Mouse (Mus musculus) CH12F3 (cell line): ENCODE data around the gene Pif1.

ENCODE experiments used
- in situ Hi-C: fragments of 300-500 bp; cut with MboI; formaldehyde crosslinking; loops from 2 replicates; pipeline ENCODE4 v1.14.3; 2020; ENCODE audit warnings: low sequenced_read_pairs

The Pif1 gene

DNA sequence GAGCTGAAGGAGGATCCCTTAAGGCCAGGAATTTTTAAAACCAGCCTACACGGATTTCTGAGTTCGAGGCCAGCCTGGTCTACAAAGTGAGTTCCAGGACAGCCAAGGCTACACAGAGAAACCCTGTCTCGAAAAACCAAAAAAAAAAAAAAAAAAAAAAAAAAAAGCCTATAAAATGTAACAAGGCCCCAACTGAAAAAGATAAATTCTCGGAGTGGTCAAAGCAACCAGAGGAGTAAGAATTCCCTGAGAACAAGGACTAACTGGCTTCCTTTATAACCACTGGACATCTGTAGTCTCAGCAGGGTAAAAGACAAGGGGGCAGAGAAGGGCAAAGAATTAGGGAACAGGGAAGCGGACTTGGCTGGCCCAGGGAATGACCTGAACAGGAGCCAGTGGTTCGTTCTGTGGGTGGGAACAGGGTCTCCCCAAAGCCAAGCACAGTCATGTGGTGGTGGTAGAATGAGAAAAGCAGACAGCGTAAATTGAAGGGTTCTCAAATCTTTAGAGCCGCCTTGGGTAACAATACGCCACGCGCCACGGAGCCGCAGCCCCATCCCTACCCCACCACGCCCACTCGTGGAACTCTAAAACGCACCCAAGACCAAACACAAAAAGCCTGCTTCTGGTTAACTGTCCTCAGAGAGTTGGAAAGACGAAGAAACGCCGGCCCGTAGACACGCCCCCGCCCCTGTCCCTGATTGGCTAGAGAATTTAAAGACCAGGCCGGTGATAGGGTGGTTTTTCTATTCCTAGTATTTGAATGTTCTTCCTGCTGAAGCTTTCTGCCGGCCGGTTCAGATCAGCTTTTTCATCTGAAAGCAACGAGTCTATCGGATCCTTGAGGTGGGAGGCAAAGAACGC is at the start of gene Pif1:
Pif1 (plus strand) TSS at position 755 of the 864 bp plus-strand sequence.
- in situ Hi-C loops: loop anchor here (25.0 kb wide), 1 partner anchor 149 kb away; the partner anchor contains the start of gene Mtfmt

DNA sequence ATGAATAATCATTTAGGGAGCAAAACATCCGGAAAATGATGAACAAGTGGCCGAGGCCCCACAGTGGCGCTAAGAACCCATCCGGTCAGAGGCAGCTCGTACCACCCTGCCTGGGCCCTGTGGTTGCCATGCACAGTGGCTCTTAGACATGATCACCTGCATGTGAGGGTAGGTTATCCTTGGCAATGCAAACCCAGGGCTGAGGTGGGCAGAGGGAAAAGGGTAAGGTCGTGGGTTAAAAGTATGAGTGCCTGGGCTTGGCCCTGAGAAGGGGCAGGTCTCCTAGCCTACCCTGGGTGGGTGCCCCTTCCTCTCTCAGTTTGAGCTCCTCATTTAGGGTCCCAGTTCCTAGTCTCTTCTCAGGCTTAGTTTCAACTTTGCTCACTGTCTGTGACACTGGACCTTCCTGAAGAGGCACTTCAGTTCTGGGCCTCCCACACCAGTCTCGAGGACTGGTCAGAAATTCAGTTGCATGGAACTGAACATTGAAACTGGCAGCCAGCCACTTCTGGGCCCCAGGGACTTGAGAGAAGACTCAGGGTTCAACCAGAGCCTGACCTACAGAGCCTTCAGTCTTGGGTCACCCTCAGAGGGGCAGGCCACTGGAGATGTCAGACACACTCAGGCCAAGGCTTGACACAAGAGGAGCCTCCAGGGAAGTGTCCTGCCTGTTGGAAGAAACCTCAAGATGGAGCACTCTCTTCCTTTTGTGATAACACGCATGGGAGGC is 48.9 kb upstream of the Pif1 start:
- in situ Hi-C loops: no loop called here

DNA sequence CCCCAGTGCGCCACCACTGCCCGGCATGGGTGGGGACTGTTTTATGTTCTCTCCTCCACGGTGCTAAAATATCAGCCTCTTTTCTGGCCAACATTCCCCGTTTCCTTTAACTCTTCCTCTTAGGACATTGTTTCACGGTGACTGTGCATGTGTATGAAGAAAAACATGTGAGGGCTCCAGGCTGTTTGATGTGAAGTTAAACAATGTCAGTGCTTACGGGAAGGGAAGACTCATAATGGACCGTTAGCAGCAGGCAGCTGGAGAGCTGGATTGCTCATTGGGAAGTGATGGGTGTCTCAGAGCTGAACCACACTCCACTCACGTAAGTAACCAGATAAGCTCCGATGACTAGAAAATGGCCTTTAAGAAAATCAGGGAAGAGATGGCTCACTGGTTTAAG is 47.3 kb upstream of the Pif1 start:
- in situ Hi-C loops: no loop called here

DNA sequence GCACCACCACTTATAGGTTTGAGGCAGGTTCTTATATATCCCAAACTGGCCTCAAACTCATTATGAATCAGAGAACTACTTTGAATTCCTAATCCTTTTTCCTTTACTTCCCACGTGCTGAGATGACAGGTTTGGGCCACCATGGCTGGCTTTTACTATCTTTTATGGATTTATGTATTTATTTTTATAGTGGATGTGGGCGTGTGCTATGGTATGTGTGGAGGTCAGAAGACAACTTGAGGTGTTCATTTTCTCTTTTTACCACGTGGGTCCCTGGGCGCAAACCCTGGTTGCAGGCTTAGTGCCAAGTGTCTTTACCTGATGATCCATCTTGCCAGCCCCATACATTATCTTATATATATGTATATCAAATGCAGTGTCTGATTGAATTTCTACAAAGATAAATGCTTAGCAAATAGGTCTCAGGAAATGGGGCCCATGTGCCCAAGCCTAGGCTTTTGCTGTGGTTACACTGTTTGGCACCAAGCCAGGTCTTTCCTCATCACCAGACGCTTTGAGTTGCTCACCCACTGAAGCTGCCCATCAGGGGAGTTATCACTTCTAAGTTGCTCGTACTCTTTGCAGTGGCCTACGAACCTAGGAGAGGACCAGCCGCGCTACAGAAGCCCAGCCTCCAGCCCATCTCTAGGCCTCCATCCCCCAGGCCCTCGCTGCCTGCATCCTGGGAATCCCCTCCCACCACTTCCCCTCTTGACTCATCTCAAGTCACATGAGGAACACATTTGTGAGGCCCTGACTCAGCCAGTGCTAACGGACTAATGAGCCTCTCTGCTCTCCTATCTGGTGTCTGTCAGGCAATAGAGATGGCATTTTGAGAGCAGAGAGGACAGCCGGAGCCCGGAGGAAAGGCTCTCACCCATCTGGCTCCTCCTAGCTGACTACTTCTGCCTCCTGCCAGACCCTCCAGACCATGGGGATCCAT is 45.6 kb upstream of the Pif1 start:
- in situ Hi-C loops: no loop called here

DNA sequence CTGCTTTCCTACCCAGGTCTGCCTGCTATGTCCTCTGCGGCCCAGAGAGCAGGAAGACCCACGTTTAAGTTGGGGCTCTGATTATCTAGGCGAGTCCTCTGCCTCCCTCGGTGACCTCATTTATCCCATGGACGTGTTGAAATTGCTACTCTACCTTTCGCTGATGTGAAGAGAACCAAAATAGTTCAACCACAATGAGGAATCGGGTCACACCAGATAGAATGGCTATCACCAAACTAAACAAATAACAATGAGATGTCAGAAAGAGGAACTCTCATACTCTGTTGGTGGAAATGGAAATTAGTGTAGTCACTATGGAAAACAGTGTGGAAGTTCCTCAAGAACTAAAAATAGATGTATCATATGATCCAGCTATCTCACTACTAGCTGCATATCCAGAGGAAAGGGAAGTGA is 44.8 kb upstream of the Pif1 start:
- in situ Hi-C loops: no loop called here

DNA sequence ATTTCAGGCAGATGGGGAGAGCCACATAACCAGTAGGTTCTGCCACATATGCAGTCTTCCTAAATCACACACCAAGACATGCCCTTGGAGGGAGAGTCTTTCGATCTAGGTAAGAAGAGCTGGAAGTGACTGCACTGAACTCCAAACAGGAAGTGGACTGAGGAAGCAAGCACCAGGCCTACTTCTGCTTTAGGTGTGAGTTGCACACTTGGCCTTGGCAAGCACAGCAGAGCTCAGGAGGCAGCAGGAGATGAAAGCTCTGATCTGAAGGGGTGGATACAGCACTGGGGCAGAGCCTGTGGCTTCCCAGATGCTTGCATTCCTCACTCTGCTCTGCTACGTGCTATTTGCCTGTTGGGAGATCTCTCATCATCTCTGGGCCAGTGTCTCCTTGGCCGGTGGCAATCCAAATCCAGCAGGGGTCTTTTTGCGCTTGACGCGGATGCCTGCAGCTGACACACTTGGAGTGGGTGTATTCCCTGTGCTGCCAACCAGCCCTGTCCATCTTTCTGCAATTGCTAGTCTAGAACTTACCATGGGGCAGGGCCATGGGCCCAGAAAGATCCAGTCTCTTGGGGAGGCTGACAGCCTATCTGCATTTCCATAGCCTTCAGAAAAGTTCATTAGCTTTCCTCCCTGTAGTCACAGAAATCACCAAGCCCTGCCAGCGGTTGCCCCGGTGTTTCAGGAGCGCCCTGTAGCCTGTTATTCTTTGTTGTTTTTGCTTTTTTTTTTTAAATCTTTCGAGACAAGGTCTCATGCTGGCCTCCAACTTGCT is 41.1 kb upstream of the Pif1 start:
- in situ Hi-C loops: no loop called here

DNA sequence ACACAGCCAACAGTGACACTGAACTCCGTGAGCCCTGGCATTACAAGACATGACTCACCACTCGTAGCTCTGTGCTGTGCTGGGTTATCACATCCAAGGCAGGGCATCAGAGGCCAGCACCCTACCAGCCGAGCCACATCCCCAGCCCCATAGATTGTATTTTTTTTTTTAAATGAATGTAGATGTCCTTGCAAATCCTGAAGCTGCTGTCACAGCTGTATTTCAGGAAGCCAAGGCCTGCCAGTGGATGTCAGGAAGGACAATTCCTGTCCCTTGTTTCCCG is 40.6 kb upstream of the Pif1 start:
- in situ Hi-C loops: no loop called here

DNA sequence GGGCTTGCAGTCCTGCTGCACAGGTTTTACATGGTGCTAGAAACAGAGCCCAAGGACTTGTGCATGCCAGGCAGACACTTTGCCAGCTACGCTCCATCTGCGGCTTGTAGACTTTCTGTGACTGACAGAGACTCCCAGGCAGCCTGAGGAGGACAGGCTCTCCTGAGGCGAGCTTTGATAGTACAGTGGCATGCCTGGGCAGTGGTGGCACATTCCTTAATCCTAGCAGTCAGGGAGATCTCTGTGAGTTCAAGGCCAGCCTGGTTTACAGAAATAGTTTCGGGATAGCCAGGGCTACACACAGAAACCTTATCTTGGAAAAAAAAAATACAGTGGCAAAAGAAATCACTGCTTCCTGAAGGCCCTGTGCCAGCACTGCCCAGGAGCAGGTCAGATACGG is 39.8 kb upstream of the Pif1 start:
- in situ Hi-C loops: no loop called here

DNA sequence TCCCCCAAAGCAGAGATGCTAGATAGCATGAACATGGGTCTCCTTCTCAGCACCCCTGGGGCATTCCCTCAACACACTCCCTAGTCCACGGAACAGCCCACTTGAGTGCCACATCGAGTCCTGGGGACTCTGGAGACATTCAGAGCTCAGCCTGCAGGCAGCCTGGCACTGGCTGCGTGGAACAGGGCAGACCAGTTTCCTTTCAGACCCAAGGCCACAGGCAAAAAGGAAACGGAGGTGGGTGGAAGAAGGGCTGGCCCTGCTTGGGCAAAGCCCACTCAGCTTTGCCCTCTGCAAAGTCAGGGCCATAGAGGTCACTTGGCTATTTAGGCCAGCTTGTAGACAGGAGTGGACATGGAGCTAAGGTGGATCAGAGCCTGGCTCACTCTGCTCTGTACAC is 39.1 kb upstream of the Pif1 start:
- in situ Hi-C loops: no loop called here

DNA sequence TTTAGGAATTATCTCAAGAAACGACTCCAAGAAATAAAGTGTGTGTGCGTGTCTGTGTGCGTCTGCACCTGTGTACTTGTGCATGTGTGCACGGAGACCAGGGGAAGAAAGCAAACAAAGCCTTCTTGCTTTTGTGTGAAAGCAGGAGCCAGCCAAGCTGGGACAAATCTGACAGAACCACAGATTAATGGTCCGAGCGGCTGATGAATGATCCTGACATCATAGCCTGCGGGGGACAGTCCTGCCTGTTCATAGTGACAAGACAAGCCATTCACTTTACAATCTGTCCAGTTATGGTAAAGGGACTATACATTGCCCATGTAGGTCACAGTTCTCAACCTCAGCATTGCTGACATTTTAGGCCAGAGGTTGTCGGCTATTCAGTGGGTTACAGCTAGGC is 38.6 kb upstream of the Pif1 start:
- in situ Hi-C loops: no loop called here

DNA sequence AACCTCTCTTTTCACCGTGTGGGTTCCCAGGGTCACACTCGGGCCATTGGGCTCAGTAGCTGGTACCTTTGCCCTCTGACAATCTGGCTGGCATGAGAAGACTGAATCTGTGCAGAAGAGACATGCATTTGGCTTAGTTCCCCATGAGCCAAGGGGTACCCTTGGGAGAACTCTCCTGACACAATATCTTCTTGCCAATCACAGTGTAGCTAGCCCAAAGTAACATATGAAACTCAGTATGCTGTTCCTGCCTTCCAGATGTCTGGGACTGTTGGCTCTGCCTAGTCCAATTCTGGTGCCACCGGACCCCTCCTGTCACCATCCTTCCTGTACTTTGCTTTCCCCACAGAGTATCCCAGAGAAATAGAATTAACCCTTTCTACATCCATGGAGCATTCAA is 37.8 kb upstream of the Pif1 start:
- in situ Hi-C loops: no loop called here

DNA sequence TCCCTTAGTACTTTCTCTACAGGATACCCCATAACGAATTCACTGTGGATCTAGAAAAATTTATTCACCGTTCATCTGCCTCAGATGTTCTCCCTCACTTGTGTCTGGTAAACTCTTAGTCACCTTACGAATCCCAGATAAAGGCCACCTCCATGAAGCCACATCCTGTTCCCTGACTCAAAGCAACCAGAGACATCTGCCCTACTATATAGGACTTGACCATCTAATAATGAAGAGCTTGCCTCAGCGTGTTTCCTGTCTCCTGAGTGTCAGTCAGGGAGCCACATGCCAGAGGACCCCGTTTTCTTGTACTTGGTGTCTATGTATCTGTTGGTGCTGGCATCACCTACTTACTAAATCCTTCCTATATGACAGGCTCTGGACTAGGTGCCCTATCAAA is 37.3 kb upstream of the Pif1 start:
- in situ Hi-C loops: no loop called here

DNA sequence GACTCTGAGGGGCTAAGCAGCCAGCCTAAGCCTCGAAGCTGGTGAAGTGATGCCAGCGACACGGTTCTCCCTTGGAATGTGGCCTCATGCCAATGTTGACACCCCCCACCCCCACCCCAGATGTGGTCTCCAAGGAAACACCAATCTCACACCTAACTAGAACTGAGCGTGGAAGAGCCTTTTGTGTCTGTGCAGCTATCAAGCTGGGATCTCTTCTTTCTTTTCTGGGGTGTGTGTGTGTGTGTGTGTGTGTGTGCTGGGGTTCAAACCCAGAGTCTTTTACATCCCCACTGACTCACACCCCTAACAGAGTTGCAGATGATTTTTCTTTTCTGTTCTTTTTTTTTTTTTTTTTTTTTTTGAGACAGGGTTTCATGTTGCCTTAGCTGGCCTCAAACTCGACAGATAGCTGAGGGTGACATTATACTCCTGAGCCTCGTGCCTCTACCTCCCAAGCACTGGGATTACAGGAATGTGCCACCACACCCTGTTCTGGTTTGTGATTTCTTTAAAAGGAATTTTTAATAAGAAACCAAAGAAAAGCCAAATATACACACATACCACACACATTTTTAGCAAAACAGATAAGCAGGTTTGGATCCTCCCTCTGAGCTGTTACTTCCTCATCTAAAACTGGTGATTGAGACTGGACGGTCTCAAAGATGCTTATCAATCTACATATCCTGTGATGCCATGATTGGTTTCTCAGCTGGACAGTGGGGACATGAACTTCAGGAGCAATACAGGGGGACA is 36.7 kb upstream of the Pif1 start:
- in situ Hi-C loops: no loop called here

DNA sequence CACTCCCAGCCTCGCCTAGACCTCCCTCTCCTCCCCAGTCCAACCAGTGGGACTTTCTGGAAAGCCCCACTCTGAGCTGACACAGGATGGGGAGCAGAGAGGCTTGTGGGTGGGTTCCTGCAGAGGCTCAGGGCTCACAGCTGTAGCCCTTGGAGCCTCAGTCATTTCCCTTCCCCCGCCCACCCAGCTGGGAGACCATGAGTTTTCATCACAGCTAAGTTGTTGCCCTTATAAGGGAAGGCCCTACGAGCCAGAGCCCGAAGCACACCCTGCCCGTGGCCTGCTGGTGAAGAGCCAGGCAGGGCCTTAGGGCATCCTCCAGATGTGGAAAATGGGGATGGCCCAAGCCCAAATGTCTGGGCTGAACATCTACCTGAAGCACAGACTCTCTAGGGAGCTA is 35.9 kb upstream of the Pif1 start:
- in situ Hi-C loops: no loop called here

DNA sequence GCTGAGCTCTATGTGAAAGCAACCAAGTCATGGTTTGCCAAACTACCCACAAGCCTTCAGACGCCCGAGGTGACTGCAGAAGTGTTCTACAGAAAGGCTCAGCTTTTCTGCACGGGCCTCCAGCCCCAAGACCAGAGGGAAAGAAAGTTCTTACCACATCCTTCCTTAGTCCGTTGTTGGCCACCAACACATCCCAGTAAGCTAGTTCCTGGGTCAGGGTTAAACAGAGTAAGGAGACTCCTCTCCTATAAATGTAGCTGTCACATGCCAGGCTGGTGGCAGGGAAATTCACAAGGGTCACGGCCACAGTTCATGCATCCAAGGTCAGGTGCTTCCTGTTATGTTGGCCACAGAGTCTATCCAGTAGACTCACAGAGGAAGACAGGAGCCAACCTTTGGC is 34.8 kb upstream of the Pif1 start:
- in situ Hi-C loops: no loop called here

DNA sequence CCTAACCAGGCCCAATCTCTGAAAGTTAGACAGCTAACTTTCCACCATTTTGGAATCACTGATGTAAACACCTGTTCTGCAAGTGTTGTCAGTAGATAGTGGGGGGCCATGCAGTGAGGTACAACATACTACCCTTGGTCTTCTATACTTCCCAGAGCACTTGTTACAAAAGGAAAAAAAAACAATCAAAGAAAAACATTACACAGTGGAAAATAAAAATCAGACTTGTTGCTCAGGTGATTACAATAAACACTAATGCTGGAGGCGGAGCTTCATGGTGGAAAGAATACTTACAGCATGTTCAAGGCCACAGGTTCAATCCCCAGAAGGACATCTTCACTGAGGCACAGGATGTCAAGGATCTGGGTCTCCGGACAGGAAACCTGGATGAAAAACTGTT is 34.2 kb upstream of the Pif1 start:
- in situ Hi-C loops: no loop called here

DNA sequence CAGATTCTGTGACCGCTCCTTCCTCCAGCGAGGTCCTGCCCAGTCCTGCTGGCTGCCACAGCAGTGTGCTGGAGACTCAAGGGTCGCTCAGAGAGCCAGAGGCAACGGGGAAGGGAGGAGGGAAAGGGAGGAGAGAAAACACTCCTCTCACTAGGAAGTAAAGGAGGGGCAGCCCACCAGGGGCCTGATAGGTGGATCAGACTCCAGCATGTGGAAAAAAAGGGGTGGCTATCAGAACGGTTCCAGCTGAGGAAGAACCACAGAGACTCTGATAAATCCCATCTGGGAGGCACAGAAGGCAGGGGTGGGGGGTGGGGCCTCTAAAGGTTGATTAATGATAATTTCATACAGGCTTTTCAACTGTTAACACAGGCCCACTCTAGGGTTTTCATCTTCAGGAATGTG is 32.0 kb upstream of the Pif1 start:
- in situ Hi-C loops: no loop called here

DNA sequence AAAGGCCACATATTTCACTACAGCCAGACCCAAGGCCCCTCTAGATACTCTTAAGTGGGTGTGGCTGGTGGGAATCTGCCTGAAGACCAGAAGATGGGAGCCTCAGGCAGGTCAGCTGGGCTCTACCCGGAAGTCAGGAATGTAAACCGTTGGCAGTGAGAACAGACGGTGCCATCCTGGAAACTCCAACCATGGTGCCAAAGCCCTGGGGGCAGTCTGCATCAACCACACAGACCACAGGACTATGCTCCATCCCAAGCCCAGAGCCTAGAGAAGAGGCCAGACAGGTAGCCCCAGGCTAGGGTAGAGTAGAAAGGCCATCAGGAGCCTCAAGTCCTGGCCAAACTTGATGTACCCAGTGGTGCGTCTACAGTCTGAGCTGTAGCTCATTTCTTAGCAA is 31.3 kb upstream of the Pif1 start:
- in situ Hi-C loops: no loop called here

DNA sequence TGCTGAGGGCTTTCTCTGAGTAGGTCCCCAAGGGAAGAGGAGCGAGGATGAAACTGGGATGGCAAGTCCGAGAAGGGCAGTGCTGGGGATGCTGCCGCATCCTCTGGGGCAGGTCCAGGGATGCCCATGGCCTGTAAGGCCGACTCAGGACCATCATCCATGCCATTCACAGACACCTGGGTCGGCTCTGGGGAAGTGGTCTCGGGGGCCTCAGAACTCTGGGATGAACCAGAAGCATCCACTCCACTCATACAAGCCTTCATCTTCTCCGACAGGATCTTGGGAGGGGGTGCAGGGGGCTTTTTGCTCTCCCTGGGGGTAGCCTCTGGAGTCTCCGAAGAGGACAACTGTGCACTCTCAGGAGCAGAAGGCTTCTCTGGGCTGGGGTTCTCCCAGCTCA is 30.6 kb upstream of the Pif1 start:
- in situ Hi-C loops: no loop called here

DNA sequence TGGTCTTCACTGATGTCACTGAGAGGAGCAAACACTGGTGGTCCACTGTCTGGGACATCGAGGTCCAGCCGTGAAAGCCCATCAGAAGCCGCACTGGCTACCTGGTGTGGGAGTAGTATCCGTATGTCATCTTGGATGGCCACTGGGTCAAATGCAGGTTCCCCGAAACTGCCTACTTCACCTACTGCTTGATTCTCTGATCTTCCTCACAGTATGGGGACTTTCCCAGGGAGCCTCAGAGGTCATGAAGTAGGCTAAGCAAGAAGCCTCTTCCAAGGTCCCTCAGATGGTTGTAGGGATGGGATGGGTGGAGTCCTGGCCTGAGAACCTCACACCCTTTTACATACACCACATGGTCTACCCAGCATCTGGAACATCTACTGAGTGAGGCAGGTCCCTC is 30.0 kb upstream of the Pif1 start:
- in situ Hi-C loops: no loop called here
